Mouse (Mus musculus) ovary, adult 2 months (tissue): ENCODE results near the gene Rab3ip. TPM values are rescaled to one million over a fixed set of nuclear protein-coding genes. Genes with fewer than 3 reads are reported as not detected.

Experiments
- polyA plus RNA-seq: library from polyadenylated mRNA; depleted of rRNA; stranded (reverse); fragments of >200 nt; gene quantifications from 2 replicates; pipeline ENCODE4 v1.2.3, GENCODE M21; 2012; rRNA removed

Gene Rab3ip
- 70.2 and 170 TPM in 2 replicates for polyA plus RNA-seq

DNA sequence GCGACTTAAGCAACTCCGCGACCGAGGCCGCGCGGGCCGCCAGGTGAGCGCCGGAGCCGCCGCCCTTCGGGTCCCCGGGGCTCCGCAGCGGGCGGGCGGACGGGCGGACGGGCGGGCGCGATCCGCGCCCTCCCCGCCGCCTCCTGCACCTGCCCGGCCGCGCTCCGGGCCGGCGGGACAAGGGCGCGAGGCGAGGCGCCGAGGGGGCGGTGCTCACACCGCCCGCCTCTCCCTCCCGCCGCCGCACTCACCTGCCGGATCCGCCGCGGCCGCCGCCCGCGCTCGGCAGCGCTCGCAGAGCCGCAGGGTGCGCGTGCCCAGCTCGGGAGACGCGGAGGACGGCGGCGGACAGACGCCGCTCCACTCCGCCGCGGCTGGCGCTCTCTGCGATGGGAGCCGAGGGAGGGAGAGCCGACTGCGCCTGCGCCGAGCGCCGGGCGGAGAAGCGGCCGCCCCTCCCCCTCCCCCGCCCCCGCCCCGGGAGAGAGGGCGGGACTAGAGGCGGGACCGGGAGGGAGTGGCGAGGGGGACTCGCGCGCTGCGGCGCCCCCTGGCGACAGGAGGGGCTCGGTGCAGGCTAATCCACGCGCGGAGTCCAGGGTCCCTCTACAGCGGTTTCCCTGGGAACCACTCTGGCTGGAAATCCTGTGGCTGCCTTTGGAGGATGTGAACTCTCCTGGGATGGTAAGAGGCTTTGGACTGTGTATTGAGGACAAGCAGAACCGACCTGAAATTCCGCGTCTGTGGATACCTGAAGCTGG is at the start of gene Rab3ip:
Gene Rab3ip, minus strand, starts transcription at position 761 of the 761 bp plus-strand sequence.

GRCm38 (mm10) chr10:116986264-116987082 is 35.9 kb upstream of the Rab3ip start, which contains the start of gene Best3:
TSS of gene Best3 (plus strand) at chr10:116986314.

DNA sequence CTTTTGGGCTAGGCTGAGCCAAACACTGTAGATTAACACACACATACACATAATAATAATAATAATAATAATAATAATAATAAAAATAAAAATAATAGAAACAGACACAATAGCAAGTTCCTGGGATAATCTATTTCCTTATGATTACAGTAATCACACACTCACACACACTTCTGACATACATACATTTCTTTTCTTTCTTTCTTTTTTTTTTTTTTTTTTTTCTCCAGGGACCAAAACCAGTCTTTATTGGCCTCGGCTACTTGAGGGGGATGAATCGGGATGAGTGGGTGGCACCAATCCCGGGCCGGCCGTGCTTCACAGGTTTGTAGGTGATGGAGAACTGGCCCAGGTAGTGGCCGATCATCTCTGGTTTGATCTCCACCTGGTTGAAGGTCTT is 21.9 kb upstream of the Rab3ip start, which contains the start of gene Gm10271:
Gene Gm10271, minus strand, starts transcription at position 101 of the 400 bp plus-strand sequence.

GRCm38 (mm10) chr10:116896336-116897177 is 54.0 kb downstream of the Rab3ip start, which contains the start of gene Myrfl:
TSS of gene Myrfl (minus strand) at chr10:116896919.

Other genes starting within 250 kb of the Rab3ip start
- gene Myrfl, start 53.9 kb downstream of the Rab3ip start, polyA plus RNA-seq = not detected in 2 replicates
- not detected in 2 replicates for gene Gm10271, start 21.8 kb upstream of the Rab3ip start, polyA plus RNA-seq
- 0.09 TPM in 1 of 2 replicates, not detected in the other for gene Best3, start 35.5 kb upstream of the Rab3ip start, polyA plus RNA-seq
- gene Lrrc10, start 94.6 kb upstream of the Rab3ip start, polyA plus RNA-seq = not detected in 2 replicates
- 75.6 and 106 TPM in 2 replicates for gene Cct2, start 113.0 kb upstream of the Rab3ip start, polyA plus RNA-seq
- gene Frs2, start 197.8 kb upstream of the Rab3ip start, polyA plus RNA-seq = 15.6 and 17.2 TPM in 2 replicates